Mouse (Mus musculus): ENCODE measurements at regions not wholly inside any gene's neighbourhood (a gene's known extent, or its start where the extent isn't known, plus 50 kb on each side); places are given as distances from the start of the nearest gene placed in this dataset.

- no peak for DNase-seq (ENCODE audit: low spot score)
- H3K27me3 ChIP-seq (ENCODE audit: insufficient read depth, poor library complexity, severe bottlenecking) = peaks cover 36% of the 10 kb centered on the region
- WGBS = 84% methylated on average over 6 of the region's 6 CpGs
- no peaks in the 10 kb centered on the region for H3K36me3 ChIP-seq
- H3K27ac ChIP-seq = no peak overlapping the region
- H3K9me3 ChIP-seq = no peaks in the 10 kb centered on the region
- H3K4me1 ChIP-seq (replicated peaks) = peaks cover 28% of the 10 kb centered on the region
- no peak overlapping the region for H3K4me3 ChIP-seq
Observed at GRCm38 (mm10) chr1:90463302-90463701, 139.5 kb upstream of the Cops8 start.

- no peak overlapping the region for H3K4me3 ChIP-seq
- no peaks in the 10 kb centered on the region for H3K9me3 ChIP-seq
- H3K27me3 ChIP-seq (ENCODE audit: insufficient read depth, poor library complexity, severe bottlenecking) = peaks cover 64% of the 10 kb centered on the region
- 52% methylated on average over 9 of the region's 9 CpGs for WGBS
- peaks cover 44% of the 10 kb centered on the region for H3K4me1 ChIP-seq (replicated peaks)
- peak overlapping the region; percentile 59 for H3K27ac ChIP-seq
- peak; percentile 60 for DNase-seq (ENCODE audit: low spot score)
- no peaks in the 10 kb centered on the region for H3K36me3 ChIP-seq
Observed at GRCm38 (mm10) chr1:90467646-90468045, 135.1 kb upstream of the Cops8 start.

- no peaks in the 10 kb centered on the region for H3K36me3 ChIP-seq
- 68% methylated on average over 10 of the region's 10 CpGs for WGBS
- no peaks in the 10 kb centered on the region for H3K9me3 ChIP-seq
- H3K27me3 ChIP-seq (ENCODE audit: insufficient read depth, poor library complexity, severe bottlenecking) = peaks cover 57% of the 10 kb centered on the region
- H3K27ac ChIP-seq = peak overlapping the region; percentile 62; the same call in 1 of the 2 replicates
- no peak overlapping the region for H3K4me3 ChIP-seq
- peaks cover 77% of the 10 kb centered on the region for H3K4me1 ChIP-seq (replicated peaks)
- DNase-seq (ENCODE audit: low spot score) = no peak
Observed at GRCm38 (mm10) chr1:90470996-90471395, 131.8 kb upstream of the Cops8 start.

- H3K27me3 ChIP-seq (ENCODE audit: insufficient read depth, poor library complexity, severe bottlenecking) = peaks cover 52% of the 10 kb centered on the region
- peaks cover 82% of the 10 kb centered on the region for H3K4me1 ChIP-seq (replicated peaks)
- peak overlapping the region; percentile 88 for H3K27ac ChIP-seq
- H3K4me3 ChIP-seq = no peak overlapping the region
- DNase-seq (ENCODE audit: low spot score) = no peak
- 88% methylated on average over 13 of the region's 13 CpGs for WGBS
- no peaks in the 10 kb centered on the region for H3K9me3 ChIP-seq
- no peaks in the 10 kb centered on the region for H3K36me3 ChIP-seq
Observed at GRCm38 (mm10) chr1:90471806-90472205, 131.0 kb upstream of the Cops8 start.

- peaks cover 27% of the 10 kb centered on the region; the same call in 1 of the 2 replicates for H3K27me3 ChIP-seq (ENCODE audit: insufficient read depth, poor library complexity, severe bottlenecking)
- no peaks in the 10 kb centered on the region for H3K36me3 ChIP-seq
- no peaks in the 10 kb centered on the region for H3K9me3 ChIP-seq
- 53% methylated on average over 10 of the region's 10 CpGs for WGBS
- H3K4me1 ChIP-seq (replicated peaks) = peaks cover 64% of the 10 kb centered on the region
- peak; percentile 61 for DNase-seq (ENCODE audit: low spot score)
- H3K4me3 ChIP-seq = no peak overlapping the region
- peak overlapping the region; percentile 88 for H3K27ac ChIP-seq
Observed at GRCm38 (mm10) chr1:90475060-90475813, 127.5 kb upstream of the Cops8 start.

- Histone ChIP-seq H3K27ac (peak overlapping the region; percentile 64), H3K36me3 (no peaks in the 10 kb centered on the region), H3K4me1 (replicated peaks) (peaks cover 57% of the 10 kb centered on the region), H3K9me3 (no peaks in the 10 kb centered on the region), H3K4me3 (no peak overlapping the region), H3K27me3 (ENCODE audit: insufficient read depth, poor library complexity, severe bottlenecking) (peaks cover 19% of the 10 kb centered on the region; the same call in 1 of the 2 replicates)
- 56% methylated on average over 9 of the region's 9 CpGs for WGBS
- DNase-seq (ENCODE audit: low spot score) = no peak
Observed at GRCm38 (mm10) chr1:90476556-90477243, 126.1 kb upstream of the Cops8 start.

GRCm38 (mm10) chr1:90478839-90479238, 123.9 kb upstream of the Cops8 start:
- WGBS = 96% methylated on average over 2 of the region's 2 CpGs
- H3K9me3 ChIP-seq = no peaks in the 10 kb centered on the region
- H3K27me3 ChIP-seq (ENCODE audit: insufficient read depth, poor library complexity, severe bottlenecking) = 0 out of 2 replicates have a peak, but pooled peaks cover 4% of the 10 kb centered on the region
- H3K4me1 ChIP-seq (replicated peaks) = peaks cover 43% of the 10 kb centered on the region
- no peaks in the 10 kb centered on the region for H3K36me3 ChIP-seq
- no peak overlapping the region for H3K4me3 ChIP-seq
- DNase-seq (ENCODE audit: low spot score) = no peak
- no peak overlapping the region for H3K27ac ChIP-seq

GRCm38 (mm10) chr1:90481247-90481646, 121.5 kb upstream of the Cops8 start:
- Histone ChIP-seq H3K27ac (no peak overlapping the region; the same call in 1 of the 2 replicates), H3K9me3 (no peaks in the 10 kb centered on the region), H3K4me1 (replicated peaks) (peaks cover 19% of the 10 kb centered on the region), H3K4me3 (no peak overlapping the region), H3K27me3 (ENCODE audit: insufficient read depth, poor library complexity, severe bottlenecking) (0 out of 2 replicates have a peak, but pooled peaks cover 4% of the 10 kb centered on the region), H3K36me3 (no peaks in the 10 kb centered on the region)
- WGBS = 89% methylated on average over 5 of the region's 5 CpGs
- no peak for DNase-seq (ENCODE audit: low spot score)

- no peaks in the 10 kb centered on the region for H3K9me3 ChIP-seq
- DNase-seq (ENCODE audit: low spot score) = no peak
- H3K4me1 ChIP-seq (replicated peaks) = peaks cover 16% of the 10 kb centered on the region
- no peak overlapping the region for H3K4me3 ChIP-seq
- WGBS = 80% methylated on average over 5 of the region's 5 CpGs
- H3K27ac ChIP-seq = peak overlapping the region; percentile 23; the same call in 1 of the 2 replicates
- 0 out of 2 replicates have a peak, but pooled peaks cover 4% of the 10 kb centered on the region for H3K27me3 ChIP-seq (ENCODE audit: insufficient read depth, poor library complexity, severe bottlenecking)
- no peaks in the 10 kb centered on the region for H3K36me3 ChIP-seq
Observed at GRCm38 (mm10) chr1:90481708-90482107, 121.1 kb upstream of the Cops8 start.

GRCm38 (mm10) chr1:90486349-90486839, 116.4 kb upstream of the Cops8 start:
- 78% methylated on average over 11 of the region's 11 CpGs for WGBS
- Histone ChIP-seq H3K4me3 (no peak overlapping the region), H3K9me3 (no peaks in the 10 kb centered on the region), H3K4me1 (replicated peaks) (peaks cover 3% of the 10 kb centered on the region; the same call in 1 of the 2 replicates), H3K27me3 (ENCODE audit: insufficient read depth, poor library complexity, severe bottlenecking) (0 out of 2 replicates have a peak, but pooled peaks cover 4% of the 10 kb centered on the region), H3K27ac (0 out of 2 replicates have a peak overlapping the region, but pooled peaks have one; percentile 8), H3K36me3 (no peaks in the 10 kb centered on the region)
- DNase-seq (ENCODE audit: low spot score) = no peak

- 79% methylated on average over 2 of the region's 2 CpGs for WGBS
- Histone ChIP-seq H3K27me3 (ENCODE audit: insufficient read depth, poor library complexity, severe bottlenecking) (peaks cover 7% of the 10 kb centered on the region; the same call in 1 of the 2 replicates), H3K36me3 (no peaks in the 10 kb centered on the region), H3K9me3 (no peaks in the 10 kb centered on the region), H3K4me1 (replicated peaks) (peaks cover 3% of the 10 kb centered on the region), H3K4me3 (no peak overlapping the region), H3K27ac (no peak overlapping the region)
- DNase-seq (ENCODE audit: low spot score) = no peak
Observed at GRCm38 (mm10) chr1:90487886-90488285, 114.9 kb upstream of the Cops8 start.

GRCm38 (mm10) chr1:90488991-90489390, 113.8 kb upstream of the Cops8 start:
- DNase-seq (ENCODE audit: low spot score) = no peak
- 79% methylated on average over 2 of the region's 2 CpGs for WGBS
- H3K4me3 ChIP-seq = no peak overlapping the region
- H3K9me3 ChIP-seq = no peaks in the 10 kb centered on the region
- H3K27ac ChIP-seq = no peak overlapping the region
- H3K27me3 ChIP-seq (ENCODE audit: insufficient read depth, poor library complexity, severe bottlenecking) = peaks cover 6% of the 10 kb centered on the region; the same call in 1 of the 2 replicates
- peaks cover 11% of the 10 kb centered on the region for H3K4me1 ChIP-seq (replicated peaks)
- no peaks in the 10 kb centered on the region for H3K36me3 ChIP-seq

- Histone ChIP-seq H3K27me3 (ENCODE audit: insufficient read depth, poor library complexity, severe bottlenecking) (peaks cover 10% of the 10 kb centered on the region; the same call in 1 of the 2 replicates), H3K4me3 (no peak overlapping the region), H3K36me3 (no peaks in the 10 kb centered on the region), H3K9me3 (no peaks in the 10 kb centered on the region), H3K27ac (no peak overlapping the region), H3K4me1 (replicated peaks) (peaks cover 11% of the 10 kb centered on the region)
- WGBS = 91% methylated on average over 10 of the region's 10 CpGs
- DNase-seq (ENCODE audit: low spot score) = no peak
Observed at GRCm38 (mm10) chr1:90490335-90490734, 112.4 kb upstream of the Cops8 start.
